In the genomic region with DNA sequence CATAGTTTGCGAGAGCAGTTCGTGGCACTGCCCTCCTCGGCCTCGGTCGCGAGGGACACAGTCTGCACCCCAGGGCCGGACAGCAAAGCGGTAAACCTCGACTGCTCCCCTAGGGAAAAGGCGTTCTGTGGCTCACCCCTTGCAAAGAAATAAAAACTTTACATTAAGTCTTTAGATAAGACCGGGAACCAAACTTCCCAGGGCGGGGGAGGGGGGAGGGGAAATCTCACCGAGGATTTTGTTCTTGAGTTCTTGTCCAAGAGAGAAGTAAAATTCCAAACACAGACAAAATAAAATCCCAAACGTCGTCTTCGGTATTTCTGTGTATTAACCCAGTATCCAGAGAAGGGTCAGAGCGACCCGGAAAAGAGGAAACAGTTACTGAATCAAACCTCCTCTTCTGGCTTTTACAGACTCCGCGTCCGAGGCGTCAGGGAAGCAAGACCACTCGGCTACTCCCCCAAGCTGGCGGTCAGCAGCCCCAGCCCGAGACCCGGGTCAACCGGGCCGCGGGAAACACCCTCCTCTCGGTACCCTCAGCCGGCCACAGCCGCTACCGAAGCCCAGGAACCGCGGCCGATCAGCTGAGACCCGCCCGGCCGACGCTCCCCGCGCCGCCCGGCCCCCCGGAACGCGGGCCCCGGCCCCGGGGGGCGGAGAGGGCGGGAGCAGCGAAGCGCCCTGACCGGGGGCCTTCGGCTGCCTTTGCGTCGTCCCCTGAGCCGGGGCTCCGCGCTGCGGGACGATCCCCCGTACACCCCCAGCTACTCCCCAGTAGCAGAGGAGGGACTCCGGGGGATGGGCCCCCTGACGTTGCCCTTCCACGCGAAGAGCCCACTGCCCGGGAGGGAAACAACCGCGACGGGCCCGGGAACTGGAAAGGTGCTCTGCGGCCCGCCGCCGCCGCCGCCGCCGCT, we compare ENCODE assay signal across 7 mouse cellular contexts. TPM values are rescaled to one million over a fixed set of nuclear protein-coding genes. Genes with fewer than 3 reads are reported as not detected.
DNase-seq lines count a peak whose midpoint lies in the region; ATAC-seq lines count a peak whose summit lies in the region.

No protein-coding gene starts in this region.

- H3K36me3 ChIP-seq in intestine, embryonic 14.5 days (ENCODE audit: control insufficient read depth, insufficient read depth, low read length): peaks cover 20% of the 10 kb centered on the region; the same call in 1 of the 2 replicates
- peaks cover 4% of the 10 kb centered on the region; the same call in 1 of the 2 replicates for H3K36me3 ChIP-seq in limb, embryonic 13.5 days
- H3K36me3 ChIP-seq in midbrain, embryonic 14.5 days (ENCODE audit: control insufficient read depth, insufficient read depth, low read length): no peaks in the 10 kb centered on the region; the same call in 1 of the 2 replicates

- H3K9me3 ChIP-seq in intestine, embryonic 14.5 days (ENCODE audit: control insufficient read depth, low read length): no peaks in the 10 kb centered on the region
- H3K9me3 ChIP-seq in limb, embryonic 13.5 days: no peaks in the 10 kb centered on the region
- no peaks in the 10 kb centered on the region for H3K9me3 ChIP-seq in midbrain, embryonic 14.5 days (ENCODE audit: control insufficient read depth, low read length)

- ATAC-seq in intestine, embryonic 14.5 days (replicated peaks; ENCODE audit: low FRiP score, low TSS enrichment, low read depth): peak; percentile 39
- ATAC-seq in limb, embryonic 13.5 days (ENCODE audit: low FRiP score, low read depth): peak; percentile 30; the same call in 1 of the 2 replicates
- peak; percentile 44 for ATAC-seq in midbrain, embryonic 14.5 days (ENCODE audit: low FRiP score, low TSS enrichment)

- peak overlapping the region; percentile 98 for H3K9ac ChIP-seq in intestine, embryonic 14.5 days (ENCODE audit: low read length)
- H3K9ac ChIP-seq in limb, embryonic 13.5 days: peak overlapping the region; percentile 99
- peak overlapping the region; percentile 96 for H3K9ac ChIP-seq in midbrain, embryonic 14.5 days (replicated peaks; ENCODE audit: low read length)

- H3K27me3 ChIP-seq in intestine, embryonic 14.5 days (replicated peaks; ENCODE audit: control insufficient read depth, insufficient read depth, low read length): no peaks in the 10 kb centered on the region
- no peaks in the 10 kb centered on the region for H3K27me3 ChIP-seq in limb, embryonic 13.5 days
- no peaks in the 10 kb centered on the region for H3K27me3 ChIP-seq in midbrain, embryonic 14.5 days (ENCODE audit: control insufficient read depth, insufficient read depth, low read length)

- H3K27ac ChIP-seq in intestine, embryonic 14.5 days (ENCODE audit: low read depth): peak overlapping the region; percentile 91
- peak overlapping the region; percentile 94 for H3K27ac ChIP-seq in limb, embryonic 13.5 days
- H3K27ac ChIP-seq in midbrain, embryonic 14.5 days (replicated peaks; ENCODE audit: low read depth, low read length): peak overlapping the region; percentile 96

- under 1% methylated on average over 64 of the region's 80 CpGs for WGBS in intestine, embryonic 14.5 days
- under 1% methylated on average over 75 of the region's 80 CpGs for WGBS in limb, embryonic 13.5 days
- under 1% methylated on average over 80 of the region's 80 CpGs for WGBS in midbrain, embryonic 14.5 days

- DNase-seq in ZHBTc4 (ENCODE audit: low read depth, low spot score): peak; percentile 16
- peak; percentile 38 to 46 for DNase-seq in cerebellum, postnatal 36 days
- DNase-seq in gastrocnemius, postnatal 10 days: peak; percentile 40
- peak; percentile 73 for DNase-seq in intestine, embryonic 14.5 days (ENCODE audit: low spot score)
- DNase-seq in midbrain, embryonic 14.5 days: peak; percentile 48
- peak; percentile 24 to 45 for DNase-seq in spleen, postnatal 14 days (ENCODE audit: low spot score in 2 of 2)

- H3K4me2 ChIP-seq in intestine, embryonic 14.5 days (ENCODE audit: low read length): peak overlapping the region; percentile 67
- H3K4me2 ChIP-seq in limb, embryonic 13.5 days (replicated peaks): peak overlapping the region; percentile 89
- H3K4me2 ChIP-seq in midbrain, embryonic 14.5 days (ENCODE audit: low read length): peak overlapping the region; percentile 90

- H3K4me1 ChIP-seq in intestine, embryonic 14.5 days (replicated peaks; ENCODE audit: control insufficient read depth, insufficient read depth, low read length): peaks cover 6% of the 10 kb centered on the region
- H3K4me1 ChIP-seq in limb, embryonic 13.5 days: peaks cover 28% of the 10 kb centered on the region
- peaks cover 32% of the 10 kb centered on the region for H3K4me1 ChIP-seq in midbrain, embryonic 14.5 days (ENCODE audit: control insufficient read depth, insufficient read depth, low read length)

- peak overlapping the region; percentile 78 for H3K4me3 ChIP-seq in intestine, embryonic 14.5 days (ENCODE audit: low read depth, low read length)
- peak overlapping the region; percentile 99 for H3K4me3 ChIP-seq in limb, embryonic 13.5 days
- peak overlapping the region; percentile 99 for H3K4me3 ChIP-seq in midbrain, embryonic 14.5 days (replicated peaks; ENCODE audit: low read depth, low read length)

RNA-seq across cellular contexts. Expression of a gene that starts 1.7 kb away (rescaled TPM):
- total RNA-seq in gastrocnemius, postnatal 10 days (2021): 10 to 100 TPM; 37.8 to 51.9 TPM
- polyA plus RNA-seq in intestine, embryonic 14.5 days (2014; fragmentation: Nextera tagmentation; extraction: Ambion mirVana): 51.7 and 56.7 TPM in 2 replicates
- 53.9 TPM in 2 replicates for polyA plus RNA-seq in limb, embryonic 13.5 days (2015; fragmentation: Nextera tagmentation; extraction: Ambion mirVana)
- polyA plus RNA-seq in midbrain, embryonic 14.5 days (2014; fragmentation: Nextera tagmentation; extraction: Ambion mirVana): 29.2 and 43.9 TPM in 2 replicates

RNA-seq across cellular contexts. Expression of a gene that starts 42.9 kb away (rescaled TPM):
- 1 to 10 TPM; 1.4 to 3.5 TPM for total RNA-seq in gastrocnemius, postnatal 10 days (2021)
- polyA plus RNA-seq in intestine, embryonic 14.5 days (2014; fragmentation: Nextera tagmentation; extraction: Ambion mirVana): 22.1 and 30.9 TPM in 2 replicates
- 51.2 and 53.9 TPM in 2 replicates for polyA plus RNA-seq in limb, embryonic 13.5 days (2015; fragmentation: Nextera tagmentation; extraction: Ambion mirVana)
- 2.6 and 4.8 TPM in 2 replicates for polyA plus RNA-seq in midbrain, embryonic 14.5 days (2014; fragmentation: Nextera tagmentation; extraction: Ambion mirVana)

Comparison
In these comparisons a context has a peak if more than half of its experiments do, and no peak if none do; other contexts are left out.
1. Peak in every context shown above with its lines: DNase-seq, ATAC-seq, H3K4me3 ChIP-seq and H3K27ac ChIP-seq.
2. DNase-seq: peak in every context shown above with its lines; median percentile 73 in intestine, embryonic 14.5 days; 48 in midbrain, embryonic 14.5 days; 42 in cerebellum, postnatal 36 days; 40 in gastrocnemius, postnatal 10 days; 34 in spleen, postnatal 14 days; 16 in ZHBTc4.